Mouse (Mus musculus) cerebral cortex, adult 2 months (tissue): ENCODE measurements around the gene Cdc42ep1.

Experiments
- WGBS: fragments of 180-500 bp; shearing (Covaris S2); methylation state at CpG from one replicate; pipeline ENCODE4 v1.1.7; 2018; 5-methylcytosine and 5-hydroxymethylcytosine counted together

Cdc42ep1 gene

DNA sequence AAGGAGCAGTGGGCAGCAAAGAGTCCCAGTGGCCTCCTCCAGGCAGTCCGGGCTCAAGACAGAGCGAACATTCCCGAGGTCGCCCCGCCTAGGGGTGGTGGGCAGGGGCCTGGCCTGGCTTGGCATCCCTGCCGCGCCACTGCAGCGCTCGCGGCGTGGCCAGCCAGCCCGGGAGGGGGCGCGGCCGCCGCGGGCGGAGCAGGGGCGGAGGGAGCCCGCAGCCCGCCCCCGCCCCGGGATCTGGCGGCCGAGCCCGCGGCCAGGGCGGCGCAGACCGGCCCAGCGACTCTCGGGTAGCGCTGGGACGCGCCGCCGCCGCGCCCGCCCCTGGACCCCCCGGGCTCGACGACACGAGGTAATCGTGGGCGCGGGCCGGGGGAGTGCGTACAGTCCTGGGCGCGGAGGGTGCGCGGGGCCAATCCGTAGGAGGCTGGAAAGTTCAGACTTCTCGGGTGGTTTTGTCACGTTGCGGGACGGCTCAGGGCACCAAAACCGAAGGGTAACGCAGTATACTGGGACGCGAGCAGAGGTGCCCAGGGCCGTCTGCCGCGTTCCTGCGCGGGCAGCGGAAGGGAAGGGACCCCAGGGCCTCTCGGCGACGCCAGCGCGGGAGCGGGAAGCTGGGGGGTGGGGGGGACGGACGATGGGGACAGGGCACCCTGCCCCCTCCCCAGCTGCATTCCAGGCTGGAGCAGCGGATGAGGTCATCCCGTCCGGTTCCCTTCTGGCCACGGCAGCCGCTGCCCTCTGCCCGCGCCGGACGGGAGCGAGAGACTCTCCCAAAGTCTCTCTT lies at the start of gene Cdc42ep1:
TSS of gene Cdc42ep1 (plus strand) at position 254 of the 793 bp plus-strand sequence.
- WGBS: 1% methylated on average over 86 of the region's 86 CpGs

DNA sequence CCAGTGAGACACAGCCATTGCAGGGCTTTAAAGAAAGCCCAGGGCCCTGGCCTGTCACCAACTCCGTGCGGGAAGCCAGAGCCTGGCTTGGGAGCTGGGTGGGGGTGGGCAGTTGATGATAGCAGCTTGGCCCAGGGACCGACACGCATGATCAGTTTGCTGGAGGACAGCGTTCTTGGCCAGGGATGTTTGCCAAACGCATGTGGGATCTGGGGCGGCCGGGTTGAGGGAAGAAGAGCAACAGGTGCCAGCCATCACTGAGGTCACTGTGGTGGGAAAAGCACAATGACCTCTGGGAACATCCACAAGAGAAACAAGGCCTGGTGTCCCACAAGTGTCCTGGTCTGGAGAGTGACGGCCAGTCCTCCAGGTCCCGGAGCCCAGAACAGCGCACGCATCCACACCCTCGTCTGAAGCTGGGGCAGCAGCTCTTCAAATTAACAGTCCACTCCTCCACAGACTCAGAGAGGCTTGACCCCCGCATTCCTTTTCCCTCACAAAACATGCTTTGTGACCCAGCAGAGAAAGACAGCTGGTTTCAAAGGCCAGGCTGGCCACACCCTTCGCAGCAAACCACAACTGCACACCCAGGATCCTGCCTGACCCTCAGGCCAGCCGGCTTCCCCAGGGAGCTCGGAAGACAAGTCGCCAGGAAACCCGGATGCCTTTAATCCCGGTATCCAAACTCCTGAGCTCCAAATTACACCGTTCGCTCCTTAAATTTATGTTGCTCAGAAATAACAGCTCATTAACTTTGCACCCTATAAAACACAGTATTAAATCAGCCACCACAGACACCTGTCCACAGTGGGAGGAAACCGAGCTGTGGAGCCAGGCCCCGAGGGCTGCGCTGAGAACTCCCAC lies 46.0 kb upstream of the Cdc42ep1 start:
- WGBS: 72% methylated on average over 25 of the region's 25 CpGs

DNA sequence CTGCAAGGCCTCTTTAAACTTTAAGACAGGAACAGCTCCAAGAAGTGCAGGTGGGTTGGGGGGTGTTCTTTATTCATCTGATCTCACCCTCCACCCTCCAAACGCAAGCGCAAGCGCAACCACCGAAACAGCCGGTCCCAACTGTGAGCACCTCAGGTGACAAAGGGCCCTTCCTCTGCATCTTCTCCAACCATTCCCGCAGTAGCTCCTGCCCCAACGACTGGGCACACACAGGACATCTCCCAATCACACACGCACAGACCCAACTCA lies 45.4 kb upstream of the Cdc42ep1 start:
- 83% methylated on average over 8 of the region's 8 CpGs for WGBS

DNA sequence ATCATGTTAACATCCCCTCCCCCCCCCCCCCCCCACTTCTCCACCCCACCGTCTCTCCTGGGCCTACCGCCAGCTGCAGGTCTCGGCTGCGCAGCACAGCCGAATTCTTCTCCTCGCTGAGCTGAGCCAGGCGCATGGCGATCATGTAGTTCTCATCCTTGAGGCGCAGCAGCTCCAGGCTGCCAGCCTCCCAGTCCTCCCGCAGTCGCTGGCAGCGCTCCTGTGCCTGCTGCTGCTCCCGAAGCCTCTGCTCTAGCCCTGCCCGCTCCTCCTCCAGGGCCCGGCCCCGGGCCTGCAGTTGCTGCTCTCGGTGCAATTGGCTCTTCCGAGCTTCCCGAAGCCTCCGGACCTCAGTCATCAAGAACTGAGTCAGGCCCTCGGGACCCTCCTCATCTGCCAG lies 43.4 kb upstream of the Cdc42ep1 start:
- 39% methylated on average over 21 of the region's 21 CpGs for WGBS

- WGBS: 83% methylated on average over 9 of the region's 9 CpGs
Observed at GRCm38 (mm10) chr15:78801571-78801970, 40.9 kb upstream of the Cdc42ep1 start.

- WGBS: 7% methylated on average over 44 of the region's 67 CpGs
Observed at GRCm38 (mm10) chr15:78801971-78802741, 40.3 kb upstream of the Cdc42ep1 start.

GRCm38 (mm10) chr15:78802776-78803391 lies 39.5 kb upstream of the Cdc42ep1 start, which contains the start of gene Card10:
Card10 (minus strand) TSS chr15:78803042.
- WGBS: 6% methylated on average over 69 of the region's 70 CpGs

- WGBS: 55% methylated on average over 8 of the region's 8 CpGs
Observed at GRCm38 (mm10) chr15:78803499-78803900, 38.9 kb upstream of the Cdc42ep1 start.

DNA sequence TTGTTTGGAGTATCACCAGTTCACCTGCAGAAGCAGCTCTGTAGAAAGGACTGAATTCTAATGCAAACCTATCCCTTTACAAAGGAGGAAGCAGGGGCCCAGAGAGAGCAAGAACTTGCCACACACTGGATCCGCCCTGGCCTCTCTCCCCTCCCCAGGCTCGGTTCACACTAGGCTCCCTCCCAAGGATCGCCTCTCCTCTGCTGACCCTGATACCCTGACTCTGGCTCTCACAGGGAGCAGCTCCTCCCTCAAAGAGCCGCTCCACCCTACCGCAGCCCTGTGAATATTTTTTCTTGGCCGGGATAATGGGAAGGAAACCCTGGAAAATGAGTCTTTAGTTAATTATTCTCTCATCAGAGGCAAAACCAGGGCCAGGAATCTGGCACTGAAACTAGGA lies 38.1 kb upstream of the Cdc42ep1 start:
- 58% methylated on average over 6 of the region's 6 CpGs for WGBS

DNA sequence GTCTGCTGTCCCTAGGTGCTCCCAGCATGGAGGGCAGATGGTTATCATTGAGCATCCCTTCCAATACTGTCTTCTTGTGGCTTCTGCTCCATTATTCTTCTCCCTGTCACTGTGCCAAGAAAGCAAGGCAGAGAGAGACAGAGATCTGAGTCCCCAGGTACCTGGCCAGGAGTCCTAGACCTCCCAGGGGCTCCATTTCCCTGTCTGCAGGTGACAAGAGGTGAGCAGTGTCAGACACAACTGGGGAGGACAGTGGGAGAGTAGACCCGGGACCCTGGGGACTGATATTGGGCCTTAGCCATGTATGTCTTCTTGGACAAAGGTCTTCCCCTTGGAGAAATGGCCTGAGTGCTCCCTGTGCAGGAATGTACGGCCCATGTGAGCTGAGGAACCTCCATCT lies 37.1 kb upstream of the Cdc42ep1 start:
- 90% methylated on average over 2 of the region's 2 CpGs for WGBS

DNA sequence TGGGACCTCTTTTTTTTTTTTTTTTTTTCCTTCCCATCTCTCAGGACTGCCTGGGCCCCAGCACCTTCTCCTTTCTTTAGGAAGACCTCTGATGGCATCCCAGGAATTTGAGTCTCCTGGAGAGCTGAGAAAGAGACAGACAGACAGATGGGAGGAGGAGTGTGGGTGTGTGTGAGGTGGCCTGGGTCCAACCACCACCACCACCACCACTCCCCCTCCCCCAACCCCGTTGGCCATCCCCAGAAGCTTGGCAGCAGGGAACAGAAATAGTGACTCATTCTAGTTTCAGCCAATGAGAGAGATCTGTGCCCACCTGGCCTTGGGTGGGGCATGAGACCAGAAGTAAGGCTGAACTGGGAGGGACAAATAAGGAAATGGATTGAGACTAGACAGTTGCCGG lies 35.8 kb upstream of the Cdc42ep1 start:
- 27% methylated on average over 2 of the region's 2 CpGs for WGBS

DNA sequence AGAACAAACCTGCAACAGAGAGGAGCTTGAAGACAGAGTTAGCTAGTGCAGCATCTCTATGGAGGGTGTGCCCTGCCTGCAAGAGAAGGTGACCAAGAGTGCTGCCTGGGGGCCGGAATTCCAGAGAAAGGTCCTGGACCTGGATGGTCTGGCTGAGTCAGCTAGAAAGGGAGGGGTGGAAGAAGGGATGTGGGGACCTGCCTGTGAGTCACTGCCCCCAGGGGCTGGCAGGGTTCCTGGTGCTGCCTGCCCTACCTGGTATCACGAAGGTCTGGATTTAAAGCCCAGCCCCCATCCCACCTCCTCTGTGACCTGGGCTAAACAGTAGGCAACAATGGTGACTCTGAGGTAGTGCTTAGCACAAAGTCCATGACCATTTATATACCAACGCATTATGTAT lies 35.3 kb upstream of the Cdc42ep1 start:
- WGBS: 79% methylated on average over 3 of the region's 3 CpGs

DNA sequence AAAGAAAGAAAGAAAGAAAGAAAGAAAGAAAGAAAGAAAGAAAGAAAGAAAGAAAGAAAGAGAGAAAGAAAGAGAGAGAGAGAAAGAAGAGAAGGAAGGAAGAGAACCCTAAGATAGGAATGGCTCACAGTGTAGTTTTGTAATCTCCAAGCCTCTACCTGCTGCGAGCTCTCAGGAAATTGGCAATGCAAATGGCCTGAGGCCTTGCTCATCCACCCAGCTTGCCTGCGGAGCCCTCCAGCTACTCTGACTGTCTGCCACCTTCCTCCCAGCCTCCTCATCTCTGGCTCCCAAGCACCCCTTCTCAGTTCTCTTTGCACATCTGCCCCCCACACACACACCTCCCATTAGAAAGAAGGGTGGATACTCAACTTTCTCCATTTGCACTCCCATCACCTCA lies 33.4 kb upstream of the Cdc42ep1 start:
- WGBS: 95% methylated on average over 2 of the region's 2 CpGs

DNA sequence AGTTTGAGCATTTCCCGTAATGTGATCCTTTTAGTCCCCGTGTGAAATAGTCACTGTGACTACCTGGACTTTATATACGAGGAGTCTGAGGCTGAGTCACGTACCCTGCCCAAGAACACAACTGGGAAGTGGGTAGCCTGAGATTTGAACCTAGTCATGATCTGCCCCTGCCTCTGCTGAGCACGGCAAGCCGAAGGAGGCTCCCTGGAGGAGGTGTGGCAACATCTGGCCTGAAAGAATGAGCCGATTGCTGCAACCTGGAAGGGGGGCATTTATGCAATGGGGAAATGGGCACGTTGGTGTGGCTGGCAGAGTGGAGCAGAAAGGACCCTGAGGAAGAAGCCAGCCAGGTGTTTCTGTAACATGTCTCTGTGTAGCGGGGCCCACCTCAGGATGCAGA lies 32.7 kb upstream of the Cdc42ep1 start:
- WGBS: 73% methylated on average over 9 of the region's 9 CpGs

GRCm38 (mm10) chr15:78810146-78810545 lies 32.3 kb upstream of the Cdc42ep1 start:
- whole genome bisulfite sequencing: 70% methylated on average over 9 of the region's 9 CpGs

DNA sequence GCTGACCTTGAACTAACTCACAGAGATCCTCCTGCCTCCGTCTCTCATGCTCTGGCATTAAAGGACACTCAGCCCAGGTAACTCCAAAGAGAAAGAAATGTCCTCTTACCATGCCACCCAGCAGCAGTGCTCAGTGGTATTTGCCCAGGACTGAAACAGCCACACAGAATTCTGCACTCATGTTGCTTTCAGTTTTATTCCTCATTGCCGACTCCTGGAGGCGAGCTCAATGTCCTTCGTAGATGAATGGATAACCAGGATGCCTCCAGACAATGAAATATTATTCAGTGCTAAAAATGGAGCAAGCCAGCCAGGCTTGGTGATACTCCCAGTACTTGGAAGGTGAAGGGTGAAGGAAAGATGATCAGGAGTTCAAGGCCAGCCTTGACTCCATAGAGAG lies 28.8 kb upstream of the Cdc42ep1 start:
- WGBS: 72% methylated on average over 4 of the region's 4 CpGs

- WGBS: 49% methylated on average over 11 of the region's 11 CpGs
Observed at GRCm38 (mm10) chr15:78815314-78816073, 26.9 kb upstream of the Cdc42ep1 start.

- 83% methylated on average over 6 of the region's 6 CpGs for WGBS
Observed at GRCm38 (mm10) chr15:78816074-78816391, 26.4 kb upstream of the Cdc42ep1 start.

DNA sequence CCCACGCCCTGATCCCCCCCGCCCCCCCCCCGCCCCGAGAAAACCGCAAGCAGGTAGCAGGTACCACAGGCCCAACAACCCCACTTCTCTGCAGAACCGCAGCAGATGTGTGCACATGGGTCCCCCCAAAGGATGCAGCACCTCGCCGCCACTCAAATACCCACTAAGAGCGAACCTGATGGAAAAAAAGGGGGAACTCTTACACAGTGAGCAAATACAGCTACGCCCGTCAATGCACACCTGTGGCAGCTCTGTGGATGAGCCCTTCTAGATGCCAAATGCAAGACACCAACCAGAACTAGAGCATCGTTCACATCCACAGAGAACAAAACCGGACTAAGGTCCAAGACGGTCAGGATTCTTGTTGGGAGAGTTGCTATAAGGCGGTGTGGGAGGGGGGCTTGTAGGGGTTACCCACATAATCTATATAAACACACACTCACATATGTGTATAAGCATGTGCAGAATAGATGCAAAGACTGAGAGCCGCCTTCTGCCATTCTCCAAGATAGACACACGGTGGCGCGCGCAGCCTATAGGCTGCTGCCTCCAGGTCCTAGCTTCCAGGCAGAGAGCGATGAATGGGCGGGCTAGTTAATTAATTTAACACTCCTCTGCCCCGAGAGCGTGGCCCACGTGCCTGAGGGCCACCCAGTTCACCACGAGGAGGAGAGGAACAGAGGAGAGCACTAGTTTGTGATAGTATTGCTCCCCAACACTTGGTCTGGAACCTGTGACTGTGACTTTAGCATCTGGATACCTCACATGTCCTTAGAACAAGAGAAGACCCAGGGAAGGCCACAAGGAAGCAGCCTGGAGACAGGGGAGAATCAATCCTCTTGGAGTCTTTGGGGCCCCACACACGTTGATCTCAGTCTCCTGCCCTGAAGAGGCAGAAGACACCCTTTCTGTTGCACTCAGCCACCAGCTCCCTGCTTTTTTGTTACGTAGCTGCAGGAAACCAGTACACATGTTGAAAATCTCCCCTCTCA lies 15.9 kb upstream of the Cdc42ep1 start:
- 22% methylated on average over 28 of the region's 28 CpGs for WGBS

DNA sequence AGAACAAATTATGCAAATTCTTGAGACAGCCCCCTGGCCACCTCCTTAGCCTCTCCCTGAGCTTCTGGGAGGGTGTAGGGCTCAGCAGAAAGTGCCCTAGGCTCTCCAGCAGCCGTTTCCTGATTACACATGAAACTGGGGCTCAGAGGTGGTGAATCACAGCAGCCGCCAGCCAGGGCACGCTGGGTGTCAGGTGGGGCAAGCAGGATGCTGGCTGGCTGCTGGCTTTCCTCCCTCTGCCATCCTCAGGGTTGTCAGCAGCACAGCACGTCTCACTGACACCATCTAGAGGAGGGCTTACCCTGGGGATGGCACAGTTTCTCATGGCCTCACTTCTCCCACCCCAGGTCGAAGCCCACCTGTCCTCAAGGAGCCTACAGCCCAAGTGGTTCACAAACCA lies 14.1 kb upstream of the Cdc42ep1 start:
- 29% methylated on average over 5 of the region's 5 CpGs for WGBS
